Mouse (Mus musculus) heart, adult 2 months (tissue): Measurements from ENCODE around the gene Sh3bp4.

ENCODE experiments used
- CTCF ChIP-seq: fragments of 200-600 bp; IDR thresholded peaks from 2 replicates; pipeline ENCODE4 v1.8.1; 2022; ENCODE audit warnings: antibody characterized with exemption, mild to moderate bottlenecking, moderate library complexity
- EP300 ChIP-seq: fragments of 200-500 bp; IDR thresholded peaks from 2 replicates; pipeline ENCODE4 v1.6.1; 2011; ENCODE audit warnings: low read depth, low read length, control low read depth; ENCODE audit not compliant: insufficient read depth
- POLR2A ChIP-seq: fragments of 200-500 bp; IDR thresholded peaks from 2 replicates; pipeline ENCODE4 v1.6.1; 2011; ENCODE audit warnings: mild to moderate bottlenecking, low read depth, low read length, control low read depth; ENCODE audit not compliant: insufficient read depth

DNA sequence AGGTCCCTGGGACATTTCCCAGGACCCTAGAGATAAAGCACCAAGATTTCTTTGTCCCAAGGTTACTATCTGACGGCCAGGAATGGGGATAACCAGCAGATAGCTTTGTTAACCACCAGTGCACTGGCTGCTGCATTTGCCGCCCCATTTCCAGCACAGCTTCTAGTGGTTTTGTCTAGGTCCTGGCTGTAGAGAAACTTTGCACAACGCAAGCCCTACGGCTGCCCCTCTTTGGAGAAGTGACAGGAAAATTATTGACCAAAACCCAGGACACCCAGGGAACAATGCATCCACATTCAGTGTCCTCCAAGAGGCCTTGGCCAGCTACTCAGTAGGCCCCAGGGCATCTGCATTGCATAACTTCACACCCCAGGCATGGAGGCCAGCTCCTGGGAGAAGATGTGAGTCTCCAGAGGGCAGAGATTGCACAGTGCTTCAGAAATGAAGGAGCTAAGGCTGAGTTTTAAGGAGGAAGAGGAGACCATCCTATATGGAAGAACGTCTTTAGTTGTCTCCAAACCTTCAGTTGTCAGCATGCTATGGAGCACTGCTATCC is 3.2 kb downstream of the Sh3bp4 start:
- TF ChIP-seq CTCF (no peak), POLR2A (no peak), EP300 (no peak)
